Mouse (Mus musculus): Measurements from ENCODE around the gene Rab20. TPM values are rescaled to one million over a fixed set of nuclear protein-coding genes. Genes with fewer than 3 reads are reported as not detected.

Gene Rab20
- polyA plus RNA-seq, 1 experiment from 2014 or later: 19.5 TPM

- Histone ChIP-seq H3K4me2 (replicated peaks; ENCODE audit: low read depth, low read length) (no peak overlapping the region), H3K27me3 (ENCODE audit: control insufficient read depth, insufficient read depth, low read length) (no peaks in the 10 kb centered on the region), H3K9me3 (ENCODE audit: control insufficient read depth, low read length) (no peaks in the 10 kb centered on the region), H3K36me3 (ENCODE audit: control insufficient read depth, insufficient read depth, low read length) (peaks cover 13% of the 10 kb centered on the region), H3K4me3 (ENCODE audit: low read length) (no peak overlapping the region), H3K4me1 (ENCODE audit: control insufficient read depth, insufficient read depth, low read length) (peaks cover 17% of the 10 kb centered on the region), H3K9ac (ENCODE audit: low read depth, low read length) (no peak overlapping the region), H3K27ac (ENCODE audit: low read depth, low read length) (no peak overlapping the region)
- 56% methylated on average over 4 of the region's 4 CpGs for WGBS
- ATAC-seq (ENCODE audit: low FRiP score, low TSS enrichment): no peak
Observed at GRCm38 (mm10) chr8:11452974-11453373, 25.5 kb downstream of the Rab20 start.

- H3K27ac ChIP-seq (ENCODE audit: low read depth, low read length): no peak overlapping the region
- whole genome bisulfite sequencing: 69% methylated on average over 3 of the region's 3 CpGs
Observed at GRCm38 (mm10) chr8:11452559-11452958, 26.0 kb downstream of the Rab20 start.

GRCm38 (mm10) chr8:11452152-11452551 is 26.4 kb downstream of the Rab20 start:
- Histone ChIP-seq H3K9ac (ENCODE audit: low read depth, low read length) (no peak overlapping the region), H3K4me2 (replicated peaks; ENCODE audit: low read depth, low read length) (no peak overlapping the region), H3K9me3 (ENCODE audit: control insufficient read depth, low read length) (no peaks in the 10 kb centered on the region), H3K27me3 (ENCODE audit: control insufficient read depth, insufficient read depth, low read length) (no peaks in the 10 kb centered on the region), H3K4me1 (ENCODE audit: control insufficient read depth, insufficient read depth, low read length) (peaks cover 13% of the 10 kb centered on the region; the same call in 1 of the 2 replicates), H3K36me3 (ENCODE audit: control insufficient read depth, insufficient read depth, low read length) (peaks cover 19% of the 10 kb centered on the region), H3K27ac (ENCODE audit: low read depth, low read length) (no peak overlapping the region), H3K4me3 (ENCODE audit: low read length) (no peak overlapping the region)
- 87% methylated on average over 1 of the region's 1 CpGs for WGBS
- no peak for ATAC-seq (ENCODE audit: low FRiP score, low TSS enrichment)

More at GRCm38 (mm10) chr8:11452559-11452958, 26.0 kb downstream of the Rab20 start:
- Histone ChIP-seq H3K4me3 (ENCODE audit: low read length) (no peak overlapping the region), H3K27me3 (ENCODE audit: control insufficient read depth, insufficient read depth, low read length) (no peaks in the 10 kb centered on the region), H3K4me1 (ENCODE audit: control insufficient read depth, insufficient read depth, low read length) (peaks cover 13% of the 10 kb centered on the region; the same call in 1 of the 2 replicates), H3K4me2 (replicated peaks; ENCODE audit: low read depth, low read length) (no peak overlapping the region), H3K9me3 (ENCODE audit: control insufficient read depth, low read length) (no peaks in the 10 kb centered on the region), H3K9ac (ENCODE audit: low read depth, low read length) (no peak overlapping the region), H3K36me3 (ENCODE audit: control insufficient read depth, insufficient read depth, low read length) (peaks cover 17% of the 10 kb centered on the region)
- ATAC-seq (ENCODE audit: low FRiP score, low TSS enrichment): no peak

- H3K9ac ChIP-seq (ENCODE audit: low read depth, low read length): peak overlapping the region; percentile 13; the same call in 1 of the 2 replicates
- ATAC-seq (ENCODE audit: low FRiP score, low TSS enrichment): peak; percentile 73
- 29% methylated on average over 8 of the region's 8 CpGs for WGBS
- H3K9me3 ChIP-seq (ENCODE audit: control insufficient read depth, low read length): no peaks in the 10 kb centered on the region
- H3K4me3 ChIP-seq (ENCODE audit: low read length): no peak overlapping the region
- peaks cover 13% of the 10 kb centered on the region; the same call in 1 of the 2 replicates for H3K4me1 ChIP-seq (ENCODE audit: control insufficient read depth, insufficient read depth, low read length)
- H3K27ac ChIP-seq (ENCODE audit: low read depth, low read length): peak overlapping the region; percentile 51
- H3K36me3 ChIP-seq (ENCODE audit: control insufficient read depth, insufficient read depth, low read length): peaks cover 33% of the 10 kb centered on the region
- H3K27me3 ChIP-seq (ENCODE audit: control insufficient read depth, insufficient read depth, low read length): no peaks in the 10 kb centered on the region
- H3K4me2 ChIP-seq (replicated peaks; ENCODE audit: low read depth, low read length): no peak overlapping the region
Observed at GRCm38 (mm10) chr8:11450184-11451113, 28.1 kb downstream of the Rab20 start.

GRCm38 (mm10) chr8:11447910-11448570 is 30.5 kb downstream of the Rab20 start:
- H3K4me1 ChIP-seq (ENCODE audit: control insufficient read depth, insufficient read depth, low read length): peaks cover 13% of the 10 kb centered on the region; the same call in 1 of the 2 replicates
- H3K9me3 ChIP-seq (ENCODE audit: control insufficient read depth, low read length): no peaks in the 10 kb centered on the region
- 93% methylated on average over 23 of the region's 23 CpGs for WGBS
- no peak for ATAC-seq (ENCODE audit: low FRiP score, low TSS enrichment)
- H3K36me3 ChIP-seq (ENCODE audit: control insufficient read depth, insufficient read depth, low read length): peaks cover 56% of the 10 kb centered on the region
- no peaks in the 10 kb centered on the region for H3K27me3 ChIP-seq (ENCODE audit: control insufficient read depth, insufficient read depth, low read length)
- no peak overlapping the region for H3K4me2 ChIP-seq (replicated peaks; ENCODE audit: low read depth, low read length)
- H3K9ac ChIP-seq (ENCODE audit: low read depth, low read length): no peak overlapping the region
- H3K4me3 ChIP-seq (ENCODE audit: low read length): no peak overlapping the region
- no peak overlapping the region for H3K27ac ChIP-seq (ENCODE audit: low read depth, low read length)

GRCm38 (mm10) chr8:11445790-11446189 is 32.7 kb downstream of the Rab20 start:
- WGBS: 92% methylated on average over 13 of the region's 13 CpGs
- no peak overlapping the region for H3K4me2 ChIP-seq (replicated peaks; ENCODE audit: low read depth, low read length)
- H3K36me3 ChIP-seq (ENCODE audit: control insufficient read depth, insufficient read depth, low read length): peaks cover 77% of the 10 kb centered on the region

GRCm38 (mm10) chr8:11444216-11444615 is 34.3 kb downstream of the Rab20 start:
- ATAC-seq (ENCODE audit: low FRiP score, low TSS enrichment): no peak
- H3K4me2 ChIP-seq (replicated peaks; ENCODE audit: low read depth, low read length): no peak overlapping the region
- no peaks in the 10 kb centered on the region for H3K27me3 ChIP-seq (ENCODE audit: control insufficient read depth, insufficient read depth, low read length)
- H3K4me1 ChIP-seq (ENCODE audit: control insufficient read depth, insufficient read depth, low read length): no peaks in the 10 kb centered on the region
- no peaks in the 10 kb centered on the region for H3K9me3 ChIP-seq (ENCODE audit: control insufficient read depth, low read length)
- no peak overlapping the region for H3K9ac ChIP-seq (ENCODE audit: low read depth, low read length)
- WGBS: 95% methylated on average over 7 of the region's 7 CpGs
- no peak overlapping the region for H3K4me3 ChIP-seq (ENCODE audit: low read length)
- H3K36me3 ChIP-seq (ENCODE audit: control insufficient read depth, insufficient read depth, low read length): peaks cover 92% of the 10 kb centered on the region
- no peak overlapping the region for H3K27ac ChIP-seq (ENCODE audit: low read depth, low read length)

More at GRCm38 (mm10) chr8:11445790-11446189, 32.7 kb downstream of the Rab20 start:
- Histone ChIP-seq H3K4me3 (ENCODE audit: low read length) (no peak overlapping the region), H3K4me1 (ENCODE audit: control insufficient read depth, insufficient read depth, low read length) (peaks cover 9% of the 10 kb centered on the region; the same call in 1 of the 2 replicates), H3K27me3 (ENCODE audit: control insufficient read depth, insufficient read depth, low read length) (no peaks in the 10 kb centered on the region), H3K27ac (ENCODE audit: low read depth, low read length) (no peak overlapping the region), H3K9ac (ENCODE audit: low read depth, low read length) (no peak overlapping the region), H3K9me3 (ENCODE audit: control insufficient read depth, low read length) (no peaks in the 10 kb centered on the region)
- no peak for ATAC-seq (ENCODE audit: low FRiP score, low TSS enrichment)

GRCm38 (mm10) chr8:11443611-11444010 is 34.9 kb downstream of the Rab20 start:
- no peak overlapping the region for H3K27ac ChIP-seq (ENCODE audit: low read depth, low read length)
- no peak overlapping the region for H3K9ac ChIP-seq (ENCODE audit: low read depth, low read length)
- H3K4me3 ChIP-seq (ENCODE audit: low read length): no peak overlapping the region
- H3K9me3 ChIP-seq (ENCODE audit: control insufficient read depth, low read length): no peaks in the 10 kb centered on the region
- ATAC-seq (ENCODE audit: low FRiP score, low TSS enrichment): no peak
- H3K36me3 ChIP-seq (ENCODE audit: control insufficient read depth, insufficient read depth, low read length): peaks cover 92% of the 10 kb centered on the region
- no peaks in the 10 kb centered on the region for H3K4me1 ChIP-seq (ENCODE audit: control insufficient read depth, insufficient read depth, low read length)
- 92% methylated on average over 9 of the region's 9 CpGs for WGBS
- no peak overlapping the region for H3K4me2 ChIP-seq (replicated peaks; ENCODE audit: low read depth, low read length)
- no peaks in the 10 kb centered on the region for H3K27me3 ChIP-seq (ENCODE audit: control insufficient read depth, insufficient read depth, low read length)

- Histone ChIP-seq H3K27ac (ENCODE audit: low read depth, low read length) (no peak overlapping the region), H3K9me3 (ENCODE audit: control insufficient read depth, low read length) (no peaks in the 10 kb centered on the region), H3K9ac (ENCODE audit: low read depth, low read length) (no peak overlapping the region), H3K4me3 (ENCODE audit: low read length) (no peak overlapping the region), H3K27me3 (ENCODE audit: control insufficient read depth, insufficient read depth, low read length) (no peaks in the 10 kb centered on the region), H3K4me1 (ENCODE audit: control insufficient read depth, insufficient read depth, low read length) (no peaks in the 10 kb centered on the region), H3K4me2 (replicated peaks; ENCODE audit: low read depth, low read length) (no peak overlapping the region), H3K36me3 (ENCODE audit: control insufficient read depth, insufficient read depth, low read length) (peaks cover 90% of the 10 kb centered on the region)
- no peak for ATAC-seq (ENCODE audit: low FRiP score, low TSS enrichment)
- WGBS: 91% methylated on average over 6 of the region's 6 CpGs
Observed at GRCm38 (mm10) chr8:11441291-11441690, 37.2 kb downstream of the Rab20 start.

All from kidney, embryonic 14.5 days (tissue).